Mouse (Mus musculus): Measurements from ENCODE around the gene Maml2.

Maml2 gene

GRCm38 (mm10) chr9:13309807-13310206, 12.1 kb downstream of the Maml2 start:
- no peak for DNase-seq (ENCODE audit: extremely low read depth, insufficient read length, low spot score)

- no peak for DNase-seq (ENCODE audit: extremely low read depth, insufficient read length, low spot score)
Measured at GRCm38 (mm10) chr9:13310236-13310635, 12.5 kb downstream of the Maml2 start.

- DNase-seq (ENCODE audit: extremely low read depth, insufficient read length, low spot score): no peak
Measured at GRCm38 (mm10) chr9:13311094-13311493, 13.3 kb downstream of the Maml2 start.

GRCm38 (mm10) chr9:13313923-13314322, 16.2 kb downstream of the Maml2 start:
- no peak for DNase-seq (ENCODE audit: extremely low read depth, insufficient read length, low spot score)

- DNase-seq (ENCODE audit: extremely low read depth, insufficient read length, low spot score): no peak
Measured at GRCm38 (mm10) chr9:13314577-13315004, 16.8 kb downstream of the Maml2 start.

- no peak for DNase-seq (ENCODE audit: extremely low read depth, insufficient read length, low spot score)
Measured at GRCm38 (mm10) chr9:13315393-13315792, 17.6 kb downstream of the Maml2 start.

- no peak for DNase-seq (ENCODE audit: extremely low read depth, insufficient read length, low spot score)
Measured at GRCm38 (mm10) chr9:13319566-13319965, 21.8 kb downstream of the Maml2 start.

- no peak for DNase-seq (ENCODE audit: extremely low read depth, insufficient read length, low spot score)
Measured at GRCm38 (mm10) chr9:13320800-13321364, 23.1 kb downstream of the Maml2 start.

GRCm38 (mm10) chr9:13323074-13323473, 25.3 kb downstream of the Maml2 start:
- DNase-seq (ENCODE audit: extremely low read depth, insufficient read length, low spot score): no peak

GRCm38 (mm10) chr9:13323612-13324011, 25.9 kb downstream of the Maml2 start:
- DNase-seq (ENCODE audit: extremely low read depth, insufficient read length, low spot score): peak; percentile 18

- DNase-seq (ENCODE audit: extremely low read depth, insufficient read length, low spot score): no peak
Measured at GRCm38 (mm10) chr9:13414230-13414766, 116.5 kb downstream of the Maml2 start.

- peak; percentile 63 for DNase-seq (ENCODE audit: extremely low read depth, insufficient read length, low spot score)
Measured at GRCm38 (mm10) chr9:13425031-13425940, 127.5 kb downstream of the Maml2 start.

- no peak for DNase-seq (ENCODE audit: extremely low read depth, insufficient read length, low spot score)
Measured at GRCm38 (mm10) chr9:13429477-13430125, 131.8 kb downstream of the Maml2 start.

GRCm38 (mm10) chr9:13430302-13430701, 132.5 kb downstream of the Maml2 start:
- no peak for DNase-seq (ENCODE audit: extremely low read depth, insufficient read length, low spot score)

- DNase-seq (ENCODE audit: extremely low read depth, insufficient read length, low spot score): no peak
Measured at GRCm38 (mm10) chr9:13430744-13431143, 133.0 kb downstream of the Maml2 start.

- no peak for DNase-seq (ENCODE audit: extremely low read depth, insufficient read length, low spot score)
Measured at GRCm38 (mm10) chr9:13431646-13432045, 133.9 kb downstream of the Maml2 start.

- DNase-seq (ENCODE audit: extremely low read depth, insufficient read length, low spot score): no peak
Measured at GRCm38 (mm10) chr9:13433501-13434090, 135.8 kb downstream of the Maml2 start.

GRCm38 (mm10) chr9:13440911-13441310, 143.2 kb downstream of the Maml2 start:
- no peak for DNase-seq (ENCODE audit: extremely low read depth, insufficient read length, low spot score)

- DNase-seq (ENCODE audit: extremely low read depth, insufficient read length, low spot score): peak; percentile 31
Measured at GRCm38 (mm10) chr9:13442012-13442735, 144.4 kb downstream of the Maml2 start.
